Mouse (Mus musculus): ENCODE measurements around the gene Wnt8b. TPM values are rescaled to one million over a fixed set of nuclear protein-coding genes. Genes with fewer than 3 reads are reported as not detected.

Wnt8b gene
- total and polyA plus RNA-seq, 3 experiments = 0.02 to 0.17 (median 0.12) TPM

DNA sequence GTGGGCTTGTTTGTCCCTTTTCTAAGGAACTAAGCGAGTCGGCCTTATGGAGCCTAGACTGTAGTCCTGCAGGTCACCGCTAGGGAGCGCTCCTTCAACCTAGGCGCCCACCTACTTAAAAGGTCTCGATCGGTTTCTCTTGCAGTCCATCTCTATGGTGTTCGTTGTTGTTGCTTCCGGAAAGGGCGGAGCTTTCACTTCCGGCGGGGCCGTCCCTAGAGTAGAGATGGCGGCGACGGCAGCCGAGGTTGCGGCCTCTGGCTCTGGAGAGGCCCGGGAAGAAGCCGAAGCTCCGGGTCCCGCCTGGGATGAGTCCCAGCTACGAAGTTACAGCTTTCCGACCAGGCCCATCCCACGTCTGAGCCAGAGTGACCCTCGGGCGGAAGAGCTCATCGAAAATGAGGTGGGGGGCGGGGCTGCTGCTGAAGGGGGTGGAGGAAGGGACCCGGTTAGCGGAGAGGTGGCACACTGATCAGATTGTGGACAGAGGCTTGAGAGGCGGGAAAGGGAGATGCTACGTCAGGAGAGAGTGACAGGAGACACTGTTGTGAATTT lies 69.5 kb downstream of the Wnt8b start, which contains the start of gene Hif1an:
Hif1an (plus strand) TSS at position 199 of the 555 bp plus-strand sequence.
- DNase-seq = peak; percentile 94

Other genes starting within 250 kb of the Wnt8b start
- 1,000 to 10,000 TPM in 1 of 2 experiments, 100 to 1,000 TPM in 1; 845 to 1,065 TPM for gene Scd2, start 199.8 kb upstream of the Wnt8b start, total RNA-seq (2021)
- 432 and 748 TPM in 2 replicates for gene Scd2, start 199.8 kb upstream of the Wnt8b start, polyA plus RNA-seq (2012; rRNA removed)
- gene Scd4, start 160.4 kb upstream of the Wnt8b start, total RNA-seq (2021) = 1 to 10 TPM; 5.4 to 9.3 TPM
- gene Scd4, start 160.4 kb upstream of the Wnt8b start, polyA plus RNA-seq (2012; rRNA removed) = 0.19 and 0.29 TPM in 2 replicates
- 1,000 to 10,000 TPM; 1,012 to 3,370 TPM for gene Scd1, start 85.6 kb upstream of the Wnt8b start, total RNA-seq (2021)
- gene Scd1, start 85.6 kb upstream of the Wnt8b start, polyA plus RNA-seq (2012; rRNA removed) = 10,217 and 11,584 TPM in 2 replicates
- 1 to 10 TPM; 3.4 to 4.8 TPM for gene Sec31b, start 52.4 kb downstream of the Wnt8b start, total RNA-seq (2021)
- 11.6 and 12.8 TPM in 2 replicates for gene Sec31b, start 52.4 kb downstream of the Wnt8b start, polyA plus RNA-seq (2012; rRNA removed)
- gene Gm20538, start 59.4 kb downstream of the Wnt8b start, total RNA-seq (2021) = not detected
- not detected in 2 replicates for gene Gm20538, start 59.4 kb downstream of the Wnt8b start, polyA plus RNA-seq (2012; rRNA removed)
- gene Ndufb8, start 62.0 kb downstream of the Wnt8b start, total RNA-seq (2021) = 100 to 1,000 TPM; 747 TPM
- 554 and 568 TPM in 2 replicates for gene Ndufb8, start 62.0 kb downstream of the Wnt8b start, polyA plus RNA-seq (2012; rRNA removed)
- gene Hif1an, start 69.4 kb downstream of the Wnt8b start, total RNA-seq (2021) = 10 to 100 TPM; 21.2 to 25.7 TPM
- gene Hif1an, start 69.4 kb downstream of the Wnt8b start, polyA plus RNA-seq (2012; rRNA removed) = 7.3 and 10.6 TPM in 2 replicates

Measured in adrenal gland, adult 2 months (tissue).